Mouse (Mus musculus) liver, embryonic 12.5 days (tissue): ENCODE data around the gene Sik3. TPM values are rescaled to one million over a fixed set of nuclear protein-coding genes. Genes with fewer than 3 reads are reported as not detected.
A peak's percentile ranks its signal among the peaks of the same experiment; 100 is the strongest.

Experiments used
- ATAC-seq: fragments of 200-750 bp; cut with Nextera tagmentation; 2 replicates; pipeline ENCODE4 v1.8.0; 2017; ENCODE audit warnings: moderate number of reproducible peaks, mild to moderate bottlenecking, moderate library complexity
- H3K27ac ChIP-seq: fragments of 300-500 bp; sonication (generic); 2 replicates; pipeline ENCODE4 v1.5.1; 2016; ENCODE audit warnings: mild to moderate bottlenecking
- H3K27me3 ChIP-seq: fragments of 300-500 bp; sonication (generic); replicated peaks from 2 replicates; pipeline ENCODE4 v1.6.1; 2016; ENCODE audit warnings: mild to moderate bottlenecking, moderate library complexity
- H3K36me3 ChIP-seq: fragments of 300-500 bp; sonication (generic); 2 replicates; pipeline ENCODE4 v1.6.1; 2016; ENCODE audit warnings: mild to moderate bottlenecking, moderate library complexity
- H3K4me1 ChIP-seq: fragments of 300-500 bp; sonication (generic); 2 replicates; pipeline ENCODE4 v1.6.1; 2016
- H3K4me2 ChIP-seq: fragments of 300-500 bp; sonication (generic); 2 replicates; pipeline ENCODE4 v1.6.1; 2016; ENCODE audit warnings: mild to moderate bottlenecking, moderate library complexity
- H3K4me3 ChIP-seq: fragments of 300-500 bp; sonication (generic); 2 replicates; pipeline ENCODE4 v1.5.1; 2016; ENCODE audit warnings: mild to moderate bottlenecking, moderate library complexity
- H3K9ac ChIP-seq: fragments of 300-500 bp; sonication (generic); 2 replicates; pipeline ENCODE4 v1.6.1; 2016; ENCODE audit warnings: mild to moderate bottlenecking, moderate library complexity
- H3K9me3 ChIP-seq: fragments of 300-500 bp; sonication (generic); replicated peaks from 2 replicates; pipeline ENCODE4 v1.6.1; 2016; ENCODE audit warnings: mild to moderate bottlenecking, moderate library complexity
- WGBS: fragments of 180-500 bp; shearing (Covaris S2); methylation state at CpG from one replicate; pipeline ENCODE4 v1.1.7; 2016; ENCODE audit not compliant: insufficient replicate concordance; 5-methylcytosine and 5-hydroxymethylcytosine counted together
- polyA plus RNA-seq: library from polyadenylated mRNA; unstranded; fragments of >200 nt; fragmentation: Nextera tagmentation; extraction: Ambion mirVana; gene quantifications from 2 replicates; pipeline ENCODE4 v1.2.1, GENCODE M21; 2016

The Sik3 gene
- polyA plus RNA-seq, 1 experiment from 2014 or later, result 7.1 TPM

- H3K36me3 ChIP-seq, result peaks cover 22% of the 10 kb centered on the region
- no peak overlapping the region for H3K4me3 ChIP-seq
- H3K4me2 ChIP-seq, result no peak overlapping the region
- H3K9ac ChIP-seq, result no peak overlapping the region
- H3K27ac ChIP-seq, result no peak overlapping the region
- H3K9me3 ChIP-seq, result no peaks in the 10 kb centered on the region
- no peak for ATAC-seq
- WGBS, result 77% methylated on average over 6 of the region's 6 CpGs
- no peaks in the 10 kb centered on the region for H3K27me3 ChIP-seq
- peaks cover 35% of the 10 kb centered on the region for H3K4me1 ChIP-seq
Measured at GRCm38 (mm10) chr9:46019975-46020374, 7.4 kb downstream of the Sik3 start.

- peaks cover 17% of the 10 kb centered on the region for H3K36me3 ChIP-seq
- H3K9ac ChIP-seq, result no peak overlapping the region
- 89% methylated on average over 11 of the region's 11 CpGs for WGBS
- H3K4me3 ChIP-seq, result no peak overlapping the region
- no peak for ATAC-seq
- no peak overlapping the region for H3K4me2 ChIP-seq
- peaks cover 8% of the 10 kb centered on the region; the same call in 1 of the 2 replicates for H3K4me1 ChIP-seq
- no peaks in the 10 kb centered on the region for H3K9me3 ChIP-seq
- no peaks in the 10 kb centered on the region for H3K27me3 ChIP-seq
- H3K27ac ChIP-seq, result no peak overlapping the region
Measured at GRCm38 (mm10) chr9:46023591-46023990, 11.0 kb downstream of the Sik3 start.

- H3K27me3 ChIP-seq, result no peaks in the 10 kb centered on the region
- peaks cover 23% of the 10 kb centered on the region for H3K4me1 ChIP-seq
- H3K27ac ChIP-seq, result no peak overlapping the region
- no peaks in the 10 kb centered on the region for H3K9me3 ChIP-seq
- H3K4me2 ChIP-seq, result no peak overlapping the region
- WGBS, result 80% methylated on average over 9 of the region's 9 CpGs
- H3K9ac ChIP-seq, result no peak overlapping the region
- ATAC-seq, result no peak
- no peak overlapping the region for H3K4me3 ChIP-seq
- 0 out of 2 replicates have a peak, but pooled peaks cover 8% of the 10 kb centered on the region for H3K36me3 ChIP-seq
Measured at GRCm38 (mm10) chr9:46026058-46026849, 13.6 kb downstream of the Sik3 start.

GRCm38 (mm10) chr9:46027994-46028393 is 15.4 kb downstream of the Sik3 start:
- 50% methylated on average over 8 of the region's 8 CpGs for WGBS
- ATAC-seq, result no peak
- Histone ChIP-seq H3K27ac (no peak overlapping the region), H3K9me3 (no peaks in the 10 kb centered on the region), H3K9ac (no peak overlapping the region), H3K4me2 (no peak overlapping the region), H3K27me3 (no peaks in the 10 kb centered on the region), H3K4me3 (no peak overlapping the region), H3K36me3 (0 out of 2 replicates have a peak, but pooled peaks cover 5% of the 10 kb centered on the region), H3K4me1 (peaks cover 39% of the 10 kb centered on the region)

- ATAC-seq, result no peak
- no peak overlapping the region for H3K4me2 ChIP-seq
- H3K27me3 ChIP-seq, result no peaks in the 10 kb centered on the region
- 0 out of 2 replicates have a peak, but pooled peaks cover 5% of the 10 kb centered on the region for H3K36me3 ChIP-seq
- WGBS, result 70% methylated on average over 6 of the region's 6 CpGs
- no peaks in the 10 kb centered on the region for H3K9me3 ChIP-seq
- H3K4me1 ChIP-seq, result peaks cover 44% of the 10 kb centered on the region
- no peak overlapping the region for H3K27ac ChIP-seq
- no peak overlapping the region for H3K9ac ChIP-seq
- H3K4me3 ChIP-seq, result no peak overlapping the region
Measured at GRCm38 (mm10) chr9:46029534-46029933, 16.9 kb downstream of the Sik3 start.

GRCm38 (mm10) chr9:46030184-46030583 is 17.6 kb downstream of the Sik3 start:
- no peak overlapping the region for H3K9ac ChIP-seq
- H3K4me3 ChIP-seq, result no peak overlapping the region
- H3K36me3 ChIP-seq, result 0 out of 2 replicates have a peak, but pooled peaks cover 5% of the 10 kb centered on the region
- 74% methylated on average over 5 of the region's 5 CpGs for WGBS
- no peak overlapping the region for H3K4me2 ChIP-seq
- no peak overlapping the region for H3K27ac ChIP-seq
- no peak for ATAC-seq
- peaks cover 44% of the 10 kb centered on the region for H3K4me1 ChIP-seq
- H3K27me3 ChIP-seq, result no peaks in the 10 kb centered on the region
- no peaks in the 10 kb centered on the region for H3K9me3 ChIP-seq

GRCm38 (mm10) chr9:46030968-46031367 is 18.3 kb downstream of the Sik3 start:
- Histone ChIP-seq H3K4me2 (no peak overlapping the region), H3K27ac (no peak overlapping the region), H3K36me3 (0 out of 2 replicates have a peak, but pooled peaks cover 5% of the 10 kb centered on the region), H3K27me3 (no peaks in the 10 kb centered on the region), H3K4me3 (no peak overlapping the region), H3K4me1 (peaks cover 44% of the 10 kb centered on the region), H3K9ac (no peak overlapping the region), H3K9me3 (no peaks in the 10 kb centered on the region)
- WGBS, result 74% methylated on average over 6 of the region's 6 CpGs
- no peak for ATAC-seq

GRCm38 (mm10) chr9:46032190-46032589 is 19.6 kb downstream of the Sik3 start:
- H3K4me1 ChIP-seq, result peaks cover 44% of the 10 kb centered on the region
- 75% methylated on average over 6 of the region's 6 CpGs for WGBS
- H3K4me3 ChIP-seq, result no peak overlapping the region
- H3K27ac ChIP-seq, result 0 out of 2 replicates have a peak overlapping the region, but pooled peaks have one; percentile 32
- H3K4me2 ChIP-seq, result no peak overlapping the region
- H3K36me3 ChIP-seq, result 0 out of 2 replicates have a peak, but pooled peaks cover 5% of the 10 kb centered on the region
- no peak overlapping the region for H3K9ac ChIP-seq
- ATAC-seq, result no peak
- H3K27me3 ChIP-seq, result no peaks in the 10 kb centered on the region
- no peaks in the 10 kb centered on the region for H3K9me3 ChIP-seq

GRCm38 (mm10) chr9:46033058-46033457 is 20.4 kb downstream of the Sik3 start:
- WGBS, result 47% methylated on average over 1 of the region's 1 CpGs
- H3K27me3 ChIP-seq, result no peaks in the 10 kb centered on the region
- peaks cover 40% of the 10 kb centered on the region for H3K4me1 ChIP-seq
- no peak for ATAC-seq
- H3K4me3 ChIP-seq, result no peak overlapping the region
- no peak overlapping the region for H3K9ac ChIP-seq
- H3K9me3 ChIP-seq, result no peaks in the 10 kb centered on the region
- H3K27ac ChIP-seq, result no peak overlapping the region
- H3K4me2 ChIP-seq, result no peak overlapping the region
- 0 out of 2 replicates have a peak, but pooled peaks cover 5% of the 10 kb centered on the region for H3K36me3 ChIP-seq

GRCm38 (mm10) chr9:46033862-46034261 is 21.2 kb downstream of the Sik3 start:
- no peak overlapping the region for H3K4me3 ChIP-seq
- H3K4me1 ChIP-seq, result peaks cover 40% of the 10 kb centered on the region
- ATAC-seq, result no peak
- WGBS, result 42% methylated on average over 3 of the region's 3 CpGs
- H3K9me3 ChIP-seq, result no peaks in the 10 kb centered on the region
- H3K4me2 ChIP-seq, result no peak overlapping the region
- no peak overlapping the region for H3K9ac ChIP-seq
- 0 out of 2 replicates have a peak, but pooled peaks cover 5% of the 10 kb centered on the region for H3K36me3 ChIP-seq
- no peaks in the 10 kb centered on the region for H3K27me3 ChIP-seq
- no peak overlapping the region for H3K27ac ChIP-seq

GRCm38 (mm10) chr9:46035290-46035871 is 22.8 kb downstream of the Sik3 start:
- ATAC-seq, result no peak
- H3K9ac ChIP-seq, result no peak overlapping the region
- H3K36me3 ChIP-seq, result peaks cover 7% of the 10 kb centered on the region; the same call in 1 of the 2 replicates
- no peak overlapping the region for H3K4me3 ChIP-seq
- H3K4me1 ChIP-seq, result peaks cover 30% of the 10 kb centered on the region
- no peaks in the 10 kb centered on the region for H3K27me3 ChIP-seq
- H3K9me3 ChIP-seq, result no peaks in the 10 kb centered on the region
- WGBS, result 73% methylated on average over 9 of the region's 9 CpGs
- H3K4me2 ChIP-seq, result no peak overlapping the region
- no peak overlapping the region for H3K27ac ChIP-seq

GRCm38 (mm10) chr9:46036881-46037280 is 24.3 kb downstream of the Sik3 start:
- no peak overlapping the region for H3K27ac ChIP-seq
- H3K4me2 ChIP-seq, result no peak overlapping the region
- H3K9ac ChIP-seq, result no peak overlapping the region
- peaks cover 18% of the 10 kb centered on the region for H3K4me1 ChIP-seq
- no peak for ATAC-seq
- no peak overlapping the region for H3K4me3 ChIP-seq
- WGBS, result 88% methylated on average over 8 of the region's 8 CpGs
- H3K9me3 ChIP-seq, result no peaks in the 10 kb centered on the region
- no peaks in the 10 kb centered on the region for H3K27me3 ChIP-seq
- H3K36me3 ChIP-seq, result peaks cover 8% of the 10 kb centered on the region; the same call in 1 of the 2 replicates
